Mouse (Mus musculus): ENCODE measurements at regions not wholly inside any gene's neighbourhood (a gene's known extent, or its start where the extent isn't known, plus 50 kb on each side); places are given as distances from the start of the nearest gene placed in this dataset.
A peak's percentile ranks its signal among the peaks of the same experiment; 100 is the strongest.

DNA sequence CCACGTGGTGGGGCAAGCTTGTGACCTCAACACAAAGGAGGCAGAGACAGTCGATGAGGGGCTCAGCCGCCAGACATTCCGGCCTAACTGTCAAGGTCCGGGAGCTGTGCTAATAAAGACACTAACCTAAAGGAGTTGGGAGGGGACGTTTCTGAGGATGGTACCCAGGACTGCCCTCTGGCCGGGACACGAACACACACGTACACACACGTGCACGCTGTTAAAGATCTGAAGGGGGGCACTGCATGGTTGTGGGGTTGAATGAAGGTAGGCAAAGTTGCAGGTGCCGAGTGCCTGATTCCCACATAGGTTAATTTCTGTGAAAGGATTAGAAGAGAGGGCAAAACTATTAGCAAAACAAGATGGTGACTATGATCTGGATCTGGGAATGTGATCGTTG, 65.4 kb upstream of the Mitf start:
- Histone ChIP-seq H3K4me2 (replicated peaks) (no peak overlapping the region), H3K9ac (replicated peaks) (no peak overlapping the region), H3K36me3 (no peaks in the 10 kb centered on the region), H3K27me3 (peaks cover 31% of the 10 kb centered on the region), H3K4me1 (peaks cover 26% of the 10 kb centered on the region), H3K27ac (replicated peaks) (no peak overlapping the region), H3K4me3 (no peak overlapping the region), H3K9me3 (no peaks in the 10 kb centered on the region)
- ATAC-seq (ENCODE audit: low FRiP score, low read depth) = 0 out of 2 replicates have a peak, but pooled peaks have one; percentile 50
- 46% methylated on average over 13 of the region's 13 CpGs for WGBS

DNA sequence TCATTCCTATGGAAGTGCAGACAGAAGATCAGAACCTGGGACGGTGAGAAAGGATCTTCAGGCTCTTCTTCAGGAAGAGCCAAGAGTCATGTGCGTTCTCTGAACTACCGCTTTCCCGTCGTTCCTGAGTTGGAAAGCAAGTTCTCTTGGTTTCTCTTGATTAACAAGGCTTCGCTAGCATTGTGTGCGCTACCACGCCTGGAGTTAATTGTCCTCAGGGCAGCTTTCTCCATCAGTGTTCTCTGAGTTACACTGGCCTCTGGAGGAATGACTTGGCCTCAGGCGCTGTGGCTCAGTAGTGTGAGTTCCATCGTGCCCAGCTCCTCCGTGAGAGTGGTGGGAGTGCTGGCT, 66.0 kb upstream of the Mitf start:
- peaks cover 26% of the 10 kb centered on the region for H3K4me1 ChIP-seq
- 0 out of 2 replicates have a peak overlapping the region, but pooled peaks have one; percentile 15 for H3K27ac ChIP-seq (replicated peaks)
- no peak overlapping the region for H3K9ac ChIP-seq (replicated peaks)
- peak overlapping the region; percentile 24; the same call in 1 of the 2 replicates for H3K4me2 ChIP-seq (replicated peaks)
- peaks cover 31% of the 10 kb centered on the region for H3K27me3 ChIP-seq
- no peaks in the 10 kb centered on the region for H3K9me3 ChIP-seq
- WGBS = 39% methylated on average over 11 of the region's 11 CpGs
- H3K36me3 ChIP-seq = no peaks in the 10 kb centered on the region
- ATAC-seq (ENCODE audit: low FRiP score, low read depth) = 0 out of 2 replicates have a peak, but pooled peaks have one; percentile 35
- H3K4me3 ChIP-seq = no peak overlapping the region

DNA sequence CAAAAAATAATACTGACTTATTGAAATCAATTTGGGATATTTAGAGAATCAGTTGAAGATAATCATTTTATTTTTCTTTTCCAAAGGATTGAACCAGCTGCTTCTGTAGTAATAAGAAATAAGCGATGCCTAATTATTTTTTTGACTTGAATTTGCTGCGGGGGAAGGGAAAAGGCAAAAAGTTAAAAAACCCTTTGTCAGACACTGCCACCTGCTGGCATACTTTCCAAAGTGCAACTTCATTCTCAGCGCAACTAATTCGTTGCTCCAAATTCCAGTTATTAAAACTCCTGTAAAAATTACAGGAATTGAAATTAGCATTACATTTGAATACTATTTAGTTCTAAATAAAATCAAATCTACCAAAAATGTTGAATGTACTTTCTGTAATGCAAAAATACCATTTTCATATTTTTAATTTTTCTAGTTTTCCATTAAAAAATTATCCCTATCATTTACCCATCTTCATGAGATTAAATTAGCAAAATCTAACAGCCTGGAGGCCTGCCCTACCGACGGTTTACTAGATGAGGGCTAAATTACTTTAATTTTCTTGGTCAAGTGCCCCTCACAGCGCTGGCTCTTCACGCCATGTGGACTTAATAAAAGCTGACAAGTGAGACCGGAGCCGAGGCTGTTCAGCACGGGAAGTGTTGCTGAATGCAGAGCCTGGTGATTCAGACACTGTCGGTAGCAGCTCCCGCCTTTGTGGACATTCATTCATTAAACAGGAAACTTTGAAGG, 66.6 kb upstream of the Mitf start:
- no peaks in the 10 kb centered on the region for H3K9me3 ChIP-seq
- H3K4me2 ChIP-seq (replicated peaks) = peak overlapping the region; percentile 24; the same call in 1 of the 2 replicates
- H3K4me3 ChIP-seq = no peak overlapping the region
- 12% methylated on average over 13 of the region's 13 CpGs for WGBS
- ATAC-seq (ENCODE audit: low FRiP score, low read depth) = peak; percentile 71
- H3K27ac ChIP-seq (replicated peaks) = 0 out of 2 replicates have a peak overlapping the region, but pooled peaks have one; percentile 15
- peaks cover 26% of the 10 kb centered on the region for H3K4me1 ChIP-seq
- no peaks in the 10 kb centered on the region for H3K36me3 ChIP-seq
- peaks cover 31% of the 10 kb centered on the region for H3K27me3 ChIP-seq
- no peak overlapping the region for H3K9ac ChIP-seq (replicated peaks)

DNA sequence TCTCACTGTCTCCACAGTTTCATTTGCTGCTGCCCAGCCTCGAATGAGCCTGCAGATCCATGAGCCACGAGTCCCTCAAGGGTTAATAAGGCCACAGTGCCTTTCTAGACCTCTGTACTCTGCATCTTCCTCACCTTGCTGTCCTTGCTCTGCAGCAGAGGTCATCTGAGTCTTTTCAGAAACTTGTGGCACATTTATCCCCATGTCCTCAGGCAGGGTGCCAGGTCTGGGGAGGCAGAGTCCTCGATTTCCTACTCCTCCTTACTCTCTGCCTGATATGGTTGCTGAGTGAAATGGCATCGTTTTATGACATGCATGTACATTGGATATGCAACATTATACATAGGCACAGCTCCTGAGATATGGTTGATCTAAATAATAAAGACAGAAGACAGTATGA, 68.0 kb upstream of the Mitf start:
- Histone ChIP-seq H3K4me2 (replicated peaks) (no peak overlapping the region), H3K9ac (replicated peaks) (no peak overlapping the region), H3K9me3 (no peaks in the 10 kb centered on the region), H3K4me3 (no peak overlapping the region), H3K27ac (replicated peaks) (no peak overlapping the region), H3K4me1 (peaks cover 20% of the 10 kb centered on the region), H3K27me3 (peaks cover 31% of the 10 kb centered on the region), H3K36me3 (no peaks in the 10 kb centered on the region)
- ATAC-seq (ENCODE audit: low FRiP score, low read depth) = no peak
- 67% methylated on average over 4 of the region's 4 CpGs for WGBS

DNA sequence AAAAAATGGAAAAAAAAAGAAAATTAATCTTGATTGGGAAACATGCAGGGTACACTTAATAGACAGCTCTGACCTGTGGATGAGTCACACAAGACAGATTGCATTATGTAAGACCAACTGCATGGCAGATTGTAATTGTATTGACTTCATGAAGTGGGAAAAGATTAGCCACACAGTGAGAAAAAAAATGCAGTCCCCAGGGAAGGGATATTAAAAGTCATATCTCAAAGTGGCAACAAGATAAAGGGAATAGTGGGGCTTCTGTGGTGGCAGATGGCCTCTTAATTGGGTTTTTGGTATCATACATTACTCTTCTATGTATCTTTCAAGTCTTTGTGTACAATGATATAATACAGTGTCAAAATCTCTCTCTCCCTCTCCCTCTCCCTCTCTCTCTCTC, 76.0 kb upstream of the Mitf start:
- H3K36me3 ChIP-seq = no peaks in the 10 kb centered on the region
- no peaks in the 10 kb centered on the region for H3K27me3 ChIP-seq
- H3K27ac ChIP-seq (replicated peaks) = no peak overlapping the region
- H3K9ac ChIP-seq (replicated peaks) = no peak overlapping the region
- no peak overlapping the region for H3K4me3 ChIP-seq
- no peak for ATAC-seq (ENCODE audit: low FRiP score, low read depth)
- no peak overlapping the region for H3K4me2 ChIP-seq (replicated peaks)
- no peaks in the 10 kb centered on the region for H3K9me3 ChIP-seq
- peaks cover 6% of the 10 kb centered on the region for H3K4me1 ChIP-seq

DNA sequence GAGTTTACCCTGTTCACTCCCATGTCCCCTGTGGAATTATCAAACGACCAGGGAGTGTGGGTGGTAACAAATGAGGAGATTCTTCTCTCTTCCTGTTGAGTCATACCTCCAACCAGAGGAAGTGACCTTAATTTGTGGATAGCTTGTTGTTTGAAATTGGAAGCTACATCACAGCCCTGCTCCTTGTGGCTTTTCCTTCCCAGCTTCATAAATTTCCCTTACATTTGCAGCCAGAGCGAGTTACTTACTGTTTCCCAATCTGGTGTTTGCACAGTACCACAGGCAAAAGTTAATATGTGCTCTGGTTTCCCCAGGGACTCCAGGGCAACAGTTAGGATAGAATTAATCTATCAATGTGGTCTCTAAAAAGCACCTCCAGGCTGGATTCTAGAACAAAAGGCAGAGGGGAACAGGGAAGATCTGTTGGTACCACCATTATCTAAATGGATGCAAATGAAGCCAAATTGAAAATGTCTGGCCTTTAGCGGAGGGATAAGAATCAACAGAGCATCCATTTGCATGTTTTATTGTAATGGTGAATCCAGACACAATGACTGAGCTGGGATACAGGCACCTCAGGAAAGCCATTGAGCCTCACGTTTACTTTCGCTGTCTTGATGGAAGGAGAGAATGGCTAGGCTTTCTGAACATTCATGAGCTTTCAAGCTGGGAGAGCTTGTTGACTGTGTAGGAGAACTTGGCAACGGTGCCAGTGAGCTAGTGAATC, 88.5 kb upstream of the Mitf start:
- WGBS = 27% methylated on average over 6 of the region's 6 CpGs
- Histone ChIP-seq H3K4me2 (replicated peaks) (no peak overlapping the region), H3K27ac (replicated peaks) (no peak overlapping the region)

DNA sequence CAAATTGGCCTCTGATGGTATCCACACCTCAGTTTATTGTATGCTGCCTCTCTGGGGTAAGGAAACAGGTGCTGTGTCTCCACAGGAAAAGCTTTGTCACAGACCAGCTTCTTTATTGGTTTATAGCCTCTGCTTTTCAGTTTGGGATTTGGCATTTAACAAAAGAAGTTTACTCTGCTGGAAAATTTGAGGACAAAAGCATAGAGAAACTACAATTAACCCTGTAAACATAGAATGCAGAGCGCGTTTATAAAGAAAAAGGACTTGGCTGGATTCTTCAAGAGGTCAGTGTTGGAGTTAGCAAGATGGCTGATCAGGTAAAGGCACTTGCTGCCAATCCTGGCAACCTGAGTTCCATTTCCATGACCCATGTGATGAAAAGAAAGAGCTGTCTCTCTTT, 90.1 kb upstream of the Frmd4b start:
- no peak overlapping the region for H3K4me3 ChIP-seq
- no peak overlapping the region for H3K9ac ChIP-seq (replicated peaks)
- H3K27ac ChIP-seq (replicated peaks) = no peak overlapping the region
- H3K27me3 ChIP-seq = peaks cover 7% of the 10 kb centered on the region; the same call in 1 of the 2 replicates
- H3K9me3 ChIP-seq = no peaks in the 10 kb centered on the region
- no peak for ATAC-seq (ENCODE audit: low FRiP score, low read depth)
- peaks cover 7% of the 10 kb centered on the region; the same call in 1 of the 2 replicates for H3K4me1 ChIP-seq
- H3K4me2 ChIP-seq (replicated peaks) = no peak overlapping the region
- no peaks in the 10 kb centered on the region for H3K36me3 ChIP-seq
- 44% methylated on average over 2 of the region's 2 CpGs for WGBS

More for the DNA sequence above, 88.5 kb upstream of the Mitf start:
- no peak overlapping the region for H3K4me3 ChIP-seq
- H3K27me3 ChIP-seq = no peaks in the 10 kb centered on the region
- no peaks in the 10 kb centered on the region for H3K36me3 ChIP-seq
- no peak for ATAC-seq (ENCODE audit: low FRiP score, low read depth)
- no peak overlapping the region for H3K9ac ChIP-seq (replicated peaks)
- peaks cover 4% of the 10 kb centered on the region; the same call in 1 of the 2 replicates for H3K4me1 ChIP-seq
- H3K9me3 ChIP-seq = peaks cover 7% of the 10 kb centered on the region; the same call in 1 of the 2 replicates

DNA sequence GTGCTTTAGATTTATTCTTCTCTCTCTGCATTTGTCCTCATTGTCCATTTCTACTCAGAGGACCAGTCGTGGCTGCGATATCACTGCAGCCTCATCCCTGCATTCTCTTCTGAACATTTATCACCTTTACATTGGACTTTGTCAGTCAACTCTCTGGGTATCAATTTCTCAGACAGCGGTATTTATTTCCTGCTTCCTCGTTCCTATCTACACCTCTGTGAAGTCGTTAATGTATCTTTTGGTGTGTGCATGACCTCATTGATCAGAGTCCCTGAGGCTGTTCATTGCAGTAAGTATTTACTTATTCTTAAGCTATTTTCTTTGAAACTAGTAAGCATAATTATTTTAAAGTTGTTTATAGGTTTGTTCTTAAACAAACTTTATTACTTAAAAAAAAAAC, 87.0 kb upstream of the Frmd4b start:
- H3K36me3 ChIP-seq = no peaks in the 10 kb centered on the region
- H3K4me3 ChIP-seq = no peak overlapping the region
- H3K4me2 ChIP-seq (replicated peaks) = no peak overlapping the region
- no peak overlapping the region for H3K27ac ChIP-seq (replicated peaks)
- no peak overlapping the region for H3K9ac ChIP-seq (replicated peaks)
- WGBS = 89% methylated on average over 5 of the region's 5 CpGs
- H3K27me3 ChIP-seq = peaks cover 23% of the 10 kb centered on the region
- peaks cover 15% of the 10 kb centered on the region for H3K4me1 ChIP-seq
- no peak for ATAC-seq (ENCODE audit: low FRiP score, low read depth)
- H3K9me3 ChIP-seq = no peaks in the 10 kb centered on the region

DNA sequence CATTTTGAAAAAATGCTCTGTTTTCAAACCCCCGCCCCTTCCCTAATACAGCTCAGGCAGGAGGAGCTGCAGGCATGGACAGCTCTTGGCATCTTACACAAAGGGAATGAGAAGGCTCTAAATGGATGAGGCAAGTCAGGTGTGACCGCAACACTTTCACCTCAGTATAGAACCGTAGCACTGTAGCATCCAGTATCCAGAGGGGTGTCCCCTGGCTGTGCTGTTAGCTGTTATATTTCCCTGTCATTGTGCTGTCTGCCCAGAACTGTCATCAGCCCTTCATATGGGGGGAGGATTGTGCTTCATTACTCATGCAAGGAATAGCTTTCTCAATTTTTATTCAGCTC, 82.4 kb upstream of the Frmd4b start:
- H3K9ac ChIP-seq (replicated peaks) = no peak overlapping the region
- peaks cover 12% of the 10 kb centered on the region; the same call in 1 of the 2 replicates for H3K4me1 ChIP-seq
- 78% methylated on average over 3 of the region's 3 CpGs for WGBS
- no peaks in the 10 kb centered on the region for H3K9me3 ChIP-seq
- no peak overlapping the region for H3K4me3 ChIP-seq
- no peak overlapping the region for H3K27ac ChIP-seq (replicated peaks)
- no peak overlapping the region for H3K4me2 ChIP-seq (replicated peaks)
- H3K27me3 ChIP-seq = peaks cover 32% of the 10 kb centered on the region
- ATAC-seq (ENCODE audit: low FRiP score, low read depth) = 0 out of 2 replicates have a peak, but pooled peaks have one; percentile 16
- no peaks in the 10 kb centered on the region for H3K36me3 ChIP-seq

DNA sequence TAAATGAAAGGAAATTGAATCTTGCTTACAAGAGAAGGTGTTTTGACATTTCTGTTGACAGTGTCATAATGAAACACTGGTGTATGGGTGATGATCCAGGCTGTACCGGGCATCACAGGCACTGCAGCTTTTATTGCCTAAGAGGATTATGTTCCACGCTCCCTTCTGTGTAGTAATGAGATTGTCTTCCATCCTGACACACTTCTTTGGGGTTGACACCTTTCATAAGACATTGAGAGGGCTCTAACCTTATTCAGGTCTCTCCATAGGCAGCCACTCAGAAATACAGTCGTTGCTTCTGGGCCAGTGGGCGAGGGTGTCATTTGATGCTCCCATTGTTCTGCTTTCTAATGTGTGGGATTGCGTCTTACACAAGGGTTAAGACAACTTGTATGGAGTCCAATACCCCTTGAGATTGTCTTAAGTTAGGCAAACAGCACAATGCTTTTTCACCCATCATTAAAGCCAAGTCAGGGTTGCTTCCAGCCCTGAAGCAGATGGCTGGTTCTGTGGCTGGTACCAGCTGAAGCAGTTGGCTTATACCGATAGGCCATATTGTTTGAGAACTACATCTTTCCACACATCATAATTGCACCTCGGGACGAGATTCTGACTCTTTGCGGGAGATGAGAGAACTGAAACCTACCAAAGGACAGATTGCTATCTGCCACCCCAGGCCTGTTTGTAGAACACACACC, 81.9 kb upstream of the Frmd4b start:
- Histone ChIP-seq H3K4me3 (no peak overlapping the region), H3K4me1 (peaks cover 12% of the 10 kb centered on the region; the same call in 1 of the 2 replicates), H3K27ac (replicated peaks) (no peak overlapping the region), H3K9me3 (no peaks in the 10 kb centered on the region), H3K36me3 (no peaks in the 10 kb centered on the region), H3K9ac (replicated peaks) (no peak overlapping the region), H3K4me2 (replicated peaks) (no peak overlapping the region), H3K27me3 (peaks cover 32% of the 10 kb centered on the region)
- WGBS = 51% methylated on average over 9 of the region's 9 CpGs
- no peak for ATAC-seq (ENCODE audit: low FRiP score, low read depth)

DNA sequence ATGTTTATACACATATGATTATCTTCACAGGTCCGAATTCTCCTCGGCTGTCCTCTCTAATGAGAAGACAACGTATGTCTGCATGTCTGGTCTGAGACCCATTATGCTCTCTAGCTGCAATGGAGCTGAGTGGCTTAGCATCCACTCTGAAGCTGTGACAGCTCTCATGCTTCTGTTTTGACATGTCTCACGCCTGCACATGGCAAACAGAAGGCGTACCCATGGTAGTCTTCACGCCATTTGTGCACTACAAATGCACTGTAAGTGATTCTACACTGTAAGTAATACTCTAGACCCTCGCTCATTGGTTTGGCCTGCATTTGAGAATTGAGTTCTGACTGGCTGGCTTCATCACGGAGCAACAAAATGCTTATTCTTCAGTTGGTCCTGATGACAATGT, 75.9 kb upstream of the Frmd4b start:
- H3K4me2 ChIP-seq (replicated peaks) = no peak overlapping the region
- ATAC-seq (ENCODE audit: low FRiP score, low read depth) = no peak
- no peak overlapping the region for H3K9ac ChIP-seq (replicated peaks)
- 91% methylated on average over 8 of the region's 8 CpGs for WGBS
- peaks cover 26% of the 10 kb centered on the region for H3K27me3 ChIP-seq
- no peaks in the 10 kb centered on the region for H3K4me1 ChIP-seq
- H3K36me3 ChIP-seq = no peaks in the 10 kb centered on the region
- no peaks in the 10 kb centered on the region for H3K9me3 ChIP-seq
- no peak overlapping the region for H3K4me3 ChIP-seq
- no peak overlapping the region for H3K27ac ChIP-seq (replicated peaks)

DNA sequence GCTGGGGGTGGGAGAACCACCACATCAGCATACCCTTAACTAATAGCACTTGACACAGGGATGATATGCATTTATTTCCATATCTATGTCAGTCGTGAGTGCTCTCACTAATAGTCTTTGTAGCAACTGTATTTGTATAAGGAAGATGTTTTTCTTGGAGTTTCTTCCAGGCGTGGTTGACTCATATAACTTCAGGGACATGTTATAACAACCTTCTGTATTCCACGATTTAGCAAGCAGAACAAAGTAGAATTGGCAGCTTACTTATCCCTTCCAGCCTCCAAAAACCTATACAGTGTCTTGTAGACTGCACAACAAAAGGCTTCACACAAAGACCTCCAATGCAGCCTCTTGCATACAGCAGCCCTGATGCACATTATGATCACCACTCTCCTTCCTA, 73.8 kb upstream of the Frmd4b start:
- no peak overlapping the region for H3K27ac ChIP-seq (replicated peaks)
- H3K4me2 ChIP-seq (replicated peaks) = no peak overlapping the region
- H3K4me3 ChIP-seq = no peak overlapping the region
- no peak for ATAC-seq (ENCODE audit: low FRiP score, low read depth)
- H3K9me3 ChIP-seq = no peaks in the 10 kb centered on the region
- H3K36me3 ChIP-seq = no peaks in the 10 kb centered on the region
- WGBS = 80% methylated on average over 3 of the region's 3 CpGs
- no peaks in the 10 kb centered on the region for H3K4me1 ChIP-seq
- no peak overlapping the region for H3K9ac ChIP-seq (replicated peaks)
- H3K27me3 ChIP-seq = peaks cover 22% of the 10 kb centered on the region
